Mouse (Mus musculus) olfactory bulb, adult 2 months (tissue): ENCODE results near the gene Proca1.

Experiments used
- CTCF ChIP-seq: fragments of 200-500 bp; IDR thresholded peaks from 2 replicates; pipeline ENCODE4 v1.5.1; 2012; ENCODE audit warnings: low read depth, mild to moderate bottlenecking, low read length, moderate library complexity; ENCODE audit not compliant: insufficient read depth
- POLR2A ChIP-seq: fragments of 200-500 bp; IDR thresholded peaks from 2 replicates; pipeline ENCODE4 v1.6.1; 2012; ENCODE audit warnings: mild to moderate bottlenecking, low read depth, low read length, moderate library complexity; ENCODE audit not compliant: insufficient read depth

DNA sequence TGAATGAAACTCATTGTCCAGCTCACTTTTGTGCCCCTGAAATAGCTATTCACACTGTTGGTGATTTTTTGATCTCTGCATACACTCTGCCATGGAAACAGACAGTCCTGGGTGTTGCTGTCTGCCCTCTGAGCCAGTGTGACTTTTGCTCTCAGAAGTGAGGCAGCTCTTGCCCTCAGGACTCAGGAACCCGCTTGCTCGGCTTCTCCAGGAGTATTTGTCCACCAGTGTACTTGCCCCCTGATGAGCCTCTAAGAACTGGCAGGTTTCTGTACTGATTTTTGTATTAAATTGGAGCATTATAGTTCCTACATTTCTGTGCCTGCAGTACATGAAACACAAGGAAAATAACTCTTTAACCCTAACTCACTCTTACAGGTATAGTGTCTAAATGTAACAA lies 49.7 kb upstream of the Proca1 start:
- no peak for TF ChIP-seq POLR2A
- no peak for TF ChIP-seq CTCF
